Mouse (Mus musculus): ENCODE measurements around the gene Sfxn4. TPM values are rescaled to one million over a fixed set of nuclear protein-coding genes. Genes with fewer than 3 reads are reported as not detected.

The Sfxn4 gene
- polyA plus RNA-seq (2014; fragmentation: Nextera tagmentation; extraction: Ambion mirVana) = 10.8 and 12.9 TPM in 2 replicates

- H3K9ac ChIP-seq (replicated peaks; ENCODE audit: low read length) = peak within 1 kb of the TSS; percentile 65
- H3K36me3 ChIP-seq (ENCODE audit: control insufficient read depth, insufficient read depth, low read length) = 0 out of 2 replicates have a peak, but pooled peaks cover 4% of the 10 kb centered on the region
- no peaks in the 10 kb centered on the region for H3K27me3 ChIP-seq (ENCODE audit: control insufficient read depth, insufficient read depth, low read length)
- peak within 1 kb of the TSS; percentile 66 for H3K27ac ChIP-seq (replicated peaks; ENCODE audit: low read depth, low read length)
- H3K9me3 ChIP-seq (ENCODE audit: control insufficient read depth, low read length) = no peaks in the 10 kb centered on the region
- peak; percentile 91 for DNase-seq
- H3K4me3 ChIP-seq (replicated peaks; ENCODE audit: low read depth, low read length) = peak within 1 kb of the TSS; percentile 53
- WGBS = 3% methylated on average over 30 of the region's 30 CpGs
- ATAC-seq (ENCODE audit: low FRiP score, low TSS enrichment) = peak; percentile 97
- H3K4me2 ChIP-seq (ENCODE audit: low read length) = peak within 1 kb of the TSS; percentile 67
- H3K4me1 ChIP-seq (ENCODE audit: control insufficient read depth, insufficient read depth, low read length) = 0 out of 2 replicates have a peak, but pooled peaks cover 3% of the 10 kb centered on the region
Measured at GRCm38 (mm10) chr19:60860868-60861700, at the start of gene Sfxn4. Gene Sfxn4, minus strand, starts transcription at chr19:60861479.

- ATAC-seq (ENCODE audit: low FRiP score, low TSS enrichment) (no peak), DNase-seq (no peak)
- H3K4me2 ChIP-seq (ENCODE audit: low read length) = no peak overlapping the region
- no peak overlapping the region for H3K9ac ChIP-seq (replicated peaks; ENCODE audit: low read length)
- H3K9me3 ChIP-seq (ENCODE audit: control insufficient read depth, low read length) = no peaks in the 10 kb centered on the region
- no peaks in the 10 kb centered on the region for H3K36me3 ChIP-seq (ENCODE audit: control insufficient read depth, insufficient read depth, low read length)
- no peak overlapping the region for H3K4me3 ChIP-seq (replicated peaks; ENCODE audit: low read depth, low read length)
- no peaks in the 10 kb centered on the region for H3K4me1 ChIP-seq (ENCODE audit: control insufficient read depth, insufficient read depth, low read length)
- H3K27me3 ChIP-seq (ENCODE audit: control insufficient read depth, insufficient read depth, low read length) = no peaks in the 10 kb centered on the region
- no peak overlapping the region for H3K27ac ChIP-seq (replicated peaks; ENCODE audit: low read depth, low read length)
Measured at GRCm38 (mm10) chr19:60910304-60910703, 49.0 kb upstream of the Sfxn4 start.

- ATAC-seq (ENCODE audit: low FRiP score, low TSS enrichment) = no peak
- Histone ChIP-seq H3K36me3 (ENCODE audit: control insufficient read depth, insufficient read depth, low read length) (no peaks in the 10 kb centered on the region), H3K27ac (replicated peaks; ENCODE audit: low read depth, low read length) (no peak overlapping the region), H3K4me2 (ENCODE audit: low read length) (no peak overlapping the region), H3K4me1 (ENCODE audit: control insufficient read depth, insufficient read depth, low read length) (no peaks in the 10 kb centered on the region), H3K9me3 (ENCODE audit: control insufficient read depth, low read length) (no peaks in the 10 kb centered on the region), H3K27me3 (ENCODE audit: control insufficient read depth, insufficient read depth, low read length) (no peaks in the 10 kb centered on the region), H3K4me3 (replicated peaks; ENCODE audit: low read depth, low read length) (no peak overlapping the region), H3K9ac (replicated peaks; ENCODE audit: low read length) (no peak overlapping the region)
- over 99% methylated on average over 5 of the region's 5 CpGs for WGBS
- DNase-seq = no peak
Measured at GRCm38 (mm10) chr19:60905477-60905876, 44.2 kb upstream of the Sfxn4 start.

DNA sequence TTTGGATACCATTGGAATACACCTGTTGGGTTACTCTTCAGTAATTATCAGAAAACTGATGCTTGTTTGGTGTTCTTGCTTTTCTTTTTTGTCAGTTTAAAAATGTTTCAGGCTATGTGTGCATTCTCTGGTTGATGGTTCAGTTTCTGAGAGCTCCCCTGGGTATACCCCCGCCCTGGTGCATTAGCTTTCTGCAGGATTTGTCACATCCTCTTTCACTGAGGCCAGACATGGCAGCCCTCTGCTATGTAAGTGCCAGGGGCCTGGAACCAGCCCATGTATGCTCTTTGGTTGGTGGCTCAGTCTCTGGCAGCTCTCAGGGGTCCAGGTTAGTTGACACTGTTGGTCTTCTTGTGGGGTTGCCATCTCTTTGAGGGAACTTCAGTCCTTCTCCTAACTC lies 42.7 kb upstream of the Sfxn4 start:
- H3K4me3 ChIP-seq (replicated peaks; ENCODE audit: low read depth, low read length) = no peak overlapping the region
- H3K27me3 ChIP-seq (ENCODE audit: control insufficient read depth, insufficient read depth, low read length) = no peaks in the 10 kb centered on the region
- no peaks in the 10 kb centered on the region for H3K36me3 ChIP-seq (ENCODE audit: control insufficient read depth, insufficient read depth, low read length)
- no peak for ATAC-seq (ENCODE audit: low FRiP score, low TSS enrichment)
- no peak overlapping the region for H3K9ac ChIP-seq (replicated peaks; ENCODE audit: low read length)
- DNase-seq = no peak
- 93% methylated on average over 1 of the region's 1 CpGs for WGBS
- no peaks in the 10 kb centered on the region for H3K9me3 ChIP-seq (ENCODE audit: control insufficient read depth, low read length)
- no peak overlapping the region for H3K4me2 ChIP-seq (ENCODE audit: low read length)
- H3K27ac ChIP-seq (replicated peaks; ENCODE audit: low read depth, low read length) = no peak overlapping the region
- no peaks in the 10 kb centered on the region for H3K4me1 ChIP-seq (ENCODE audit: control insufficient read depth, insufficient read depth, low read length)

- no peak overlapping the region for H3K4me2 ChIP-seq (ENCODE audit: low read length)
- no peak overlapping the region for H3K4me3 ChIP-seq (replicated peaks; ENCODE audit: low read depth, low read length)
- WGBS = 90% methylated on average over 1 of the region's 1 CpGs
- H3K4me1 ChIP-seq (ENCODE audit: control insufficient read depth, insufficient read depth, low read length) = no peaks in the 10 kb centered on the region
- no peaks in the 10 kb centered on the region for H3K27me3 ChIP-seq (ENCODE audit: control insufficient read depth, insufficient read depth, low read length)
- H3K36me3 ChIP-seq (ENCODE audit: control insufficient read depth, insufficient read depth, low read length) = no peaks in the 10 kb centered on the region
- H3K27ac ChIP-seq (replicated peaks; ENCODE audit: low read depth, low read length) = no peak overlapping the region
- DNase-seq (no peak), ATAC-seq (ENCODE audit: low FRiP score, low TSS enrichment) (no peak)
- no peaks in the 10 kb centered on the region for H3K9me3 ChIP-seq (ENCODE audit: control insufficient read depth, low read length)
- H3K9ac ChIP-seq (replicated peaks; ENCODE audit: low read length) = no peak overlapping the region
Measured at GRCm38 (mm10) chr19:60903139-60903538, 41.9 kb upstream of the Sfxn4 start.

- Histone ChIP-seq H3K27me3 (ENCODE audit: control insufficient read depth, insufficient read depth, low read length) (no peaks in the 10 kb centered on the region), H3K4me1 (ENCODE audit: control insufficient read depth, insufficient read depth, low read length) (peaks cover 8% of the 10 kb centered on the region; the same call in 1 of the 2 replicates), H3K36me3 (ENCODE audit: control insufficient read depth, insufficient read depth, low read length) (no peaks in the 10 kb centered on the region), H3K4me3 (replicated peaks; ENCODE audit: low read depth, low read length) (no peak overlapping the region), H3K4me2 (ENCODE audit: low read length) (no peak overlapping the region), H3K9me3 (ENCODE audit: control insufficient read depth, low read length) (no peaks in the 10 kb centered on the region), H3K27ac (replicated peaks; ENCODE audit: low read depth, low read length) (no peak overlapping the region), H3K9ac (replicated peaks; ENCODE audit: low read length) (no peak overlapping the region)
- no peak for ATAC-seq (ENCODE audit: low FRiP score, low TSS enrichment)
- WGBS = 21% methylated on average over 3 of the region's 3 CpGs
- no peak for DNase-seq
Measured at GRCm38 (mm10) chr19:60895251-60895880, 34.1 kb upstream of the Sfxn4 start.

- ATAC-seq (ENCODE audit: low FRiP score, low TSS enrichment) = no peak
- H3K9ac ChIP-seq (replicated peaks; ENCODE audit: low read length) = peak overlapping the region; percentile 83; the same call in 1 of the 2 replicates
- no peaks in the 10 kb centered on the region for H3K36me3 ChIP-seq (ENCODE audit: control insufficient read depth, insufficient read depth, low read length)
- no peak overlapping the region for H3K27ac ChIP-seq (replicated peaks; ENCODE audit: low read depth, low read length)
- H3K4me1 ChIP-seq (ENCODE audit: control insufficient read depth, insufficient read depth, low read length) = peaks cover 8% of the 10 kb centered on the region; the same call in 1 of the 2 replicates
- H3K27me3 ChIP-seq (ENCODE audit: control insufficient read depth, insufficient read depth, low read length) = no peaks in the 10 kb centered on the region
- no peaks in the 10 kb centered on the region for H3K9me3 ChIP-seq (ENCODE audit: control insufficient read depth, low read length)
- peak overlapping the region; percentile 62 for H3K4me2 ChIP-seq (ENCODE audit: low read length)
- peak; percentile 68 for DNase-seq
- WGBS = 33% methylated on average over 1 of the region's 1 CpGs
- peak overlapping the region; percentile 81; the same call in 1 of the 2 replicates for H3K4me3 ChIP-seq (replicated peaks; ENCODE audit: low read depth, low read length)
Measured at GRCm38 (mm10) chr19:60891934-60892547, 30.8 kb upstream of the Sfxn4 start.

DNA sequence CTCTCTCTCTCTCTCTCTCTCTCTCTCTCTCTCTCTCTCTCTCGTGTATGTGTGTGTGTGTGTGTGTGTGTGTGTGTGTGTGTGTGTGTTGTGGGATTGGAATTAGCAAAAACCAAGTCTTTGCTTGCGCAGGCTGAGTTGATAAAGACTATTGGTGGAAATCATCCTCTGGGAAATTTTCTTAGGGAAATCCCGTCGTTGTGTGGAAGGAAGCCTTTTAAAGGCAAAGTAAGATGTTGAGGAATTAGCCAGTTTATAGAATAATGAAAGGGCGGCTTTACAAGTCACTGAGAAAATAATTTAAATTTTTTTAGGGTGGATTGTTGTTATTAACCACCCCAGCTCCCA lies 29.8 kb upstream of the Sfxn4 start:
- Histone ChIP-seq H3K4me3 (replicated peaks; ENCODE audit: low read depth, low read length) (peak overlapping the region; percentile 81), H3K9me3 (ENCODE audit: control insufficient read depth, low read length) (no peaks in the 10 kb centered on the region), H3K9ac (replicated peaks; ENCODE audit: low read length) (peak overlapping the region; percentile 83; the same call in 1 of the 2 replicates), H3K4me2 (ENCODE audit: low read length) (peak overlapping the region; percentile 62), H3K36me3 (ENCODE audit: control insufficient read depth, insufficient read depth, low read length) (no peaks in the 10 kb centered on the region), H3K4me1 (ENCODE audit: control insufficient read depth, insufficient read depth, low read length) (peaks cover 8% of the 10 kb centered on the region; the same call in 1 of the 2 replicates), H3K27me3 (ENCODE audit: control insufficient read depth, insufficient read depth, low read length) (no peaks in the 10 kb centered on the region), H3K27ac (replicated peaks; ENCODE audit: low read depth, low read length) (peak overlapping the region; percentile 1; the same call in 1 of the 2 replicates)
- DNase-seq = peak; percentile 52
- WGBS = 10% methylated on average over 5 of the region's 5 CpGs
- ATAC-seq (ENCODE audit: low FRiP score, low TSS enrichment) = no peak
